Mouse (Mus musculus) limb, embryonic 11.5 days (tissue): ENCODE measurements around the gene Ubtd1. TPM values are rescaled to one million over a fixed set of nuclear protein-coding genes. Genes with fewer than 3 reads are reported as not detected.

Experiments used
- ATAC-seq: fragments of 200-750 bp; cut with Nextera tagmentation; 2 replicates; pipeline ENCODE4 v1.8.0; 2017; ENCODE audit warnings: low read depth; ENCODE audit not compliant: insufficient number of reproducible peaks, low FRiP score, low TSS enrichment
- DNase-seq: peaks from one replicate; pipeline ENCODE4 v3.0.0-alpha.2; 2015; ENCODE audit warnings: low spot score
- H3K27ac ChIP-seq: fragments of 300-500 bp; sonication (generic); replicated peaks from 2 replicates; pipeline ENCODE4 v1.5.1; 2014; ENCODE audit warnings: low read depth, mild to moderate bottlenecking, low read length
- H3K27me3 ChIP-seq: fragments of 300-500 bp; sonication (generic); 2 replicates; pipeline ENCODE4 v1.6.1; 2014; ENCODE audit warnings: mild to moderate bottlenecking, low read length, mixed read lengths; ENCODE audit not compliant: control insufficient read depth, insufficient read depth
- H3K36me3 ChIP-seq: fragments of 300-500 bp; sonication (generic); 2 replicates; pipeline ENCODE4 v1.6.1; 2014; ENCODE audit warnings: mild to moderate bottlenecking, low read length, moderate library complexity, mixed read lengths; ENCODE audit not compliant: control insufficient read depth, insufficient read depth
- H3K4me1 ChIP-seq: fragments of 300-500 bp; sonication (generic); 2 replicates; pipeline ENCODE4 v1.6.1; 2014; ENCODE audit warnings: low read length, mixed read lengths; ENCODE audit not compliant: control insufficient read depth, insufficient read depth
- H3K4me2 ChIP-seq: fragments of 300-500 bp; sonication (generic); 2 replicates; pipeline ENCODE4 v1.6.1; 2014; ENCODE audit warnings: low read depth, mild to moderate bottlenecking, moderate library complexity; ENCODE audit not compliant: severe bottlenecking
- H3K4me3 ChIP-seq: fragments of 300-500 bp; sonication (generic); 2 replicates; pipeline ENCODE4 v1.5.1; 2014; ENCODE audit warnings: low read depth, low read length
- H3K9ac ChIP-seq: fragments of 300-500 bp; sonication (generic); 2 replicates; pipeline ENCODE4 v1.6.1; 2014; ENCODE audit warnings: mild to moderate bottlenecking, low read length
- H3K9me3 ChIP-seq: fragments of 300-500 bp; sonication (generic); 2 replicates; pipeline ENCODE4 v1.6.1; 2016; ENCODE audit warnings: low read length; ENCODE audit not compliant: control insufficient read depth
- WGBS: fragments of 180-500 bp; shearing (Covaris S2); extraction: QIAGEN DNeasy Blood & Tissue Kit; methylation state at CpG from one replicate; pipeline ENCODE4 v1.1.7; 2014; 5-methylcytosine and 5-hydroxymethylcytosine counted together
- polyA plus RNA-seq: library from polyadenylated mRNA; unstranded; fragments of >200 nt; fragmentation: Nextera tagmentation; extraction: Ambion mirVana; gene quantifications from 2 replicates; pipeline ENCODE4 v1.2.1, GENCODE M21; 2014

The Ubtd1 gene
- polyA plus RNA-seq, 1 experiment from 2014 or later: 10.1 TPM

DNA sequence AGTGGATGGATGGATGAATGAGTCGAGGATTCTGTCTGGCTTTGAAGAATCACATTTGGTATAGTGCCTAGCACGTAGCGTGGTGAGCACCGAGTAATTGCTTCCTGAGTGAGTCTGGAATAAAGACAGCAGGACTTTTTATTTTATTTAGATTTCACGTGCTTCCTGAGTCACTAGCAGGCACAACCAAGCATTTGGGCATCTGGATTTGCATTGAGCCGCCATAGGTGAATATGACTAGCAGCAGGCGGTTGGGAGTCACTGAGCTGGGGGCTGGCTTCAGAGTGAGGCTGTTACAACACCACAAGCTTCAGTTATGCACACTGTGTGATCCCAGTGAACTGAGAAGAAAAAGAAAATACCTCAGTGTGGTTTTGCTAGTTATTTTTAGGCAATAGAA, 27.5 kb downstream of the Ubtd1 start:
- WGBS: 48% methylated on average over 7 of the region's 7 CpGs
- no peak overlapping the region for H3K27ac ChIP-seq
- H3K4me1 ChIP-seq: peaks cover 7% of the 10 kb centered on the region; the same call in 1 of the 2 replicates
- no peak overlapping the region for H3K4me3 ChIP-seq
- H3K9ac ChIP-seq: no peak overlapping the region
- ATAC-seq (no peak), DNase-seq (no peak)
- H3K36me3 ChIP-seq: no peaks in the 10 kb centered on the region
- H3K27me3 ChIP-seq: no peaks in the 10 kb centered on the region
- H3K9me3 ChIP-seq: no peaks in the 10 kb centered on the region
- no peak overlapping the region for H3K4me2 ChIP-seq

DNA sequence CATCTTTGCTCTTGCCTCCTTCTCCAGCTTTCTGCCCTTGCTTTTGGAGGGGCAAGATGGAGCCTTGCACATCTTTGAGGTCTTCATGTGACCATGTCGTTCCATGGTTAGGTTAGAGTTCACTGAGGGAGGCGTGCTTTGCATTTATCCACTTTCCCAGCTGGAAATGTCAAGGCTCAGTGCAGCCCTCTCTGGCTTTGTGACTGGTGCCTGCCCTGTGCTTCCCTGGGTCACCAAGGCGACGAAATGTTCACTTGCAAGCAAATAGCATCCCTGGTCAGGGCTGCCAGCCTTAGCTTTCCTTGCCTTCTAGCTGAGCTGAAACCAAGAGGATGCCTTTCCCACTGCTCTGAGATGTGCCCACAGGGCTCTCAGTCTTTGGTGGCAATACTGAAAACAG, 28.9 kb downstream of the Ubtd1 start:
- H3K27me3 ChIP-seq: no peaks in the 10 kb centered on the region

GRCm38 (mm10) chr19:42011123-42011522, 29.6 kb downstream of the Ubtd1 start:
- ATAC-seq (no peak), DNase-seq (no peak)
- WGBS: 81% methylated on average over 7 of the region's 7 CpGs
- H3K4me1 ChIP-seq: peaks cover 3% of the 10 kb centered on the region; the same call in 1 of the 2 replicates
- H3K4me3 ChIP-seq: no peak overlapping the region
- H3K9ac ChIP-seq: no peak overlapping the region
- H3K27ac ChIP-seq: no peak overlapping the region
- H3K27me3 ChIP-seq: no peaks in the 10 kb centered on the region
- no peaks in the 10 kb centered on the region for H3K36me3 ChIP-seq
- no peaks in the 10 kb centered on the region for H3K9me3 ChIP-seq
- H3K4me2 ChIP-seq: no peak overlapping the region

More for the DNA sequence above, 28.9 kb downstream of the Ubtd1 start:
- Histone ChIP-seq H3K36me3 (no peaks in the 10 kb centered on the region), H3K4me2 (no peak overlapping the region), H3K4me1 (peaks cover 7% of the 10 kb centered on the region; the same call in 1 of the 2 replicates), H3K4me3 (no peak overlapping the region), H3K27ac (no peak overlapping the region), H3K9me3 (no peaks in the 10 kb centered on the region), H3K9ac (no peak overlapping the region)
- DNase-seq: no peak
- WGBS: 66% methylated on average over 4 of the region's 4 CpGs
- ATAC-seq: no peak

- DNase-seq (no peak), ATAC-seq (no peak)
- H3K4me3 ChIP-seq: no peak overlapping the region
- H3K4me1 ChIP-seq: peaks cover 10% of the 10 kb centered on the region
- H3K27ac ChIP-seq: no peak overlapping the region
- H3K36me3 ChIP-seq: no peaks in the 10 kb centered on the region
- H3K9me3 ChIP-seq: no peaks in the 10 kb centered on the region
- no peak overlapping the region for H3K9ac ChIP-seq
- no peak overlapping the region for H3K4me2 ChIP-seq
- WGBS: 75% methylated on average over 3 of the region's 3 CpGs
- no peaks in the 10 kb centered on the region for H3K27me3 ChIP-seq
Observed at GRCm38 (mm10) chr19:42014231-42014825, 32.8 kb downstream of the Ubtd1 start.

GRCm38 (mm10) chr19:42015001-42015400, 33.4 kb downstream of the Ubtd1 start:
- Histone ChIP-seq H3K4me3 (no peak overlapping the region), H3K36me3 (no peaks in the 10 kb centered on the region), H3K4me2 (no peak overlapping the region), H3K9me3 (no peaks in the 10 kb centered on the region), H3K27me3 (no peaks in the 10 kb centered on the region), H3K9ac (no peak overlapping the region), H3K27ac (no peak overlapping the region), H3K4me1 (peaks cover 10% of the 10 kb centered on the region)
- ATAC-seq: no peak
- WGBS: 84% methylated on average over 6 of the region's 6 CpGs
- no peak for DNase-seq

GRCm38 (mm10) chr19:42016251-42016650, 34.7 kb downstream of the Ubtd1 start:
- H3K27me3 ChIP-seq: no peaks in the 10 kb centered on the region

GRCm38 (mm10) chr19:42016840-42017239, 35.3 kb downstream of the Ubtd1 start:
- Histone ChIP-seq H3K9ac (peak overlapping the region; percentile 7; the same call in 1 of the 2 replicates), H3K4me3 (no peak overlapping the region), H3K4me1 (peaks cover 10% of the 10 kb centered on the region), H3K9me3 (no peaks in the 10 kb centered on the region), H3K27ac (peak overlapping the region; percentile 66), H3K4me2 (no peak overlapping the region), H3K27me3 (no peaks in the 10 kb centered on the region), H3K36me3 (0 out of 2 replicates have a peak, but pooled peaks cover 3% of the 10 kb centered on the region)
- WGBS: 71% methylated on average over 5 of the region's 5 CpGs
- DNase-seq (no peak), ATAC-seq (no peak)

More at GRCm38 (mm10) chr19:42016251-42016650, 34.7 kb downstream of the Ubtd1 start:
- Histone ChIP-seq H3K9ac (no peak overlapping the region), H3K4me2 (no peak overlapping the region), H3K9me3 (no peaks in the 10 kb centered on the region), H3K27ac (0 out of 2 replicates have a peak overlapping the region, but pooled peaks have one; percentile 21), H3K36me3 (0 out of 2 replicates have a peak, but pooled peaks cover 1% of the 10 kb centered on the region), H3K4me3 (no peak overlapping the region), H3K4me1 (peaks cover 10% of the 10 kb centered on the region)
- DNase-seq (no peak), ATAC-seq (no peak)
- 74% methylated on average over 4 of the region's 4 CpGs for WGBS

GRCm38 (mm10) chr19:42017399-42018247, 36.1 kb downstream of the Ubtd1 start:
- Histone ChIP-seq H3K9ac (no peak overlapping the region), H3K27ac (peak overlapping the region; percentile 66; the same call in 1 of the 2 replicates), H3K9me3 (no peaks in the 10 kb centered on the region), H3K27me3 (no peaks in the 10 kb centered on the region), H3K4me2 (no peak overlapping the region), H3K36me3 (0 out of 2 replicates have a peak, but pooled peaks cover 3% of the 10 kb centered on the region), H3K4me1 (peaks cover 10% of the 10 kb centered on the region), H3K4me3 (no peak overlapping the region)
- DNase-seq: no peak
- 74% methylated on average over 8 of the region's 8 CpGs for WGBS
- ATAC-seq: no peak
